Mouse (Mus musculus) liver, embryonic 14.5 days (tissue): ENCODE measurements around the gene Flt3l. TPM values are rescaled to one million over a fixed set of nuclear protein-coding genes. Genes with fewer than 3 reads are reported as not detected.
A peak's percentile ranks its signal among the peaks of the same experiment; 100 is the strongest.
"Not testable (repeated sequence)": the region's sequence is repeated elsewhere in the genome, so short reads cannot be mapped to it uniquely, and the experiment has no call there.

ENCODE experiments used
- ATAC-seq: fragments of 200-750 bp; cut with Nextera tagmentation; 2 replicates; pipeline ENCODE4 v1.8.0; 2017; ENCODE audit warnings: moderate number of reproducible peaks, mild to moderate bottlenecking, moderate library complexity; ENCODE audit not compliant: insufficient read depth
- DNase-seq, 3 experiments: peaks; one replicate each; pipeline ENCODE4 v3.0.0-alpha.2; 2012 to 2013; ENCODE audit warnings: low read depth in 3 of 3, low spot score in 3 of 3
- H3K27ac ChIP-seq: fragments of 300-500 bp; sonication (generic); 2 replicates; pipeline ENCODE4 v1.5.1; 2014; ENCODE audit warnings: moderate library complexity, mild to moderate bottlenecking, control low read depth, inconsistent platforms
- H3K27me3 ChIP-seq: fragments of 300-500 bp; sonication (generic); 2 replicates; pipeline ENCODE4 v1.6.1; 2014; ENCODE audit warnings: mild to moderate bottlenecking, low read length, moderate library complexity; ENCODE audit not compliant: control insufficient read depth, insufficient read depth
- H3K36me3 ChIP-seq: fragments of 300-500 bp; sonication (generic); replicated peaks from 2 replicates; pipeline ENCODE4 v1.6.1; 2014; ENCODE audit warnings: low read depth; ENCODE audit not compliant: control insufficient read depth, insufficient read depth
- H3K4me1 ChIP-seq, 2 experiments: fragments of 200-500 bp in 1 of 2; fragments of 300-500 bp in 1 of 2; sonication (generic) in 1 of 2; replicated peaks; 2 replicates each; pipeline ENCODE4 v1.6.1; 2012 to 2014; ENCODE audit warnings: antibody characterized with exemption in 1 of 2, inconsistent platforms in 1 of 2, low read length in 1 of 2; ENCODE audit not compliant: control insufficient read depth in 2 of 2, insufficient read depth in 2 of 2
- H3K4me2 ChIP-seq: fragments of 300-500 bp; sonication (generic); 2 replicates; pipeline ENCODE4 v1.6.1; 2014; ENCODE audit warnings: low read depth, mild to moderate bottlenecking, control low read depth, moderate library complexity
- H3K4me3 ChIP-seq, 2 experiments: fragments of 200-500 bp in 1 of 2; fragments of 300-500 bp in 1 of 2; sonication (generic) in 1 of 2; 2 replicates each; pipeline ENCODE4 v1.5.1; 2012 to 2014; ENCODE audit warnings: low read depth in 2 of 2, low read length in 2 of 2, mild to moderate bottlenecking in 2 of 2, control low read depth in 1 of 2, inconsistent platforms in 1 of 2, moderate library complexity in 1 of 2; ENCODE audit not compliant: insufficient read depth in 1 of 2
- H3K9ac ChIP-seq: fragments of 300-500 bp; sonication (generic); replicated peaks from 2 replicates; pipeline ENCODE4 v1.6.1; 2014; ENCODE audit warnings: mild to moderate bottlenecking, control low read depth, moderate library complexity
- H3K9me3 ChIP-seq: fragments of 300-500 bp; sonication (generic); 2 replicates; pipeline ENCODE4 v1.6.1; 2016; ENCODE audit warnings: low read length, mixed read lengths; ENCODE audit not compliant: control insufficient read depth
- CTCF ChIP-seq: IDR thresholded peaks from 2 replicates; pipeline ENCODE4 v1.5.1; 2016; ENCODE audit warnings: antibody characterized with exemption, low read depth, control low read depth
- EP300 ChIP-seq: IDR thresholded peaks from 2 replicates; pipeline ENCODE4 v1.6.1; 2016; ENCODE audit warnings: antibody characterized with exemption, low read depth
- WGBS: fragments of 180-500 bp; shearing (Covaris S2); extraction: QIAGEN DNeasy Blood & Tissue Kit; methylation state at CpG from one replicate; pipeline ENCODE4 v1.1.7; 2014; ENCODE audit not compliant: insufficient replicate concordance; 5-methylcytosine and 5-hydroxymethylcytosine counted together
- polyA plus RNA-seq, 2 experiments: library from polyadenylated mRNA; depleted of rRNA in 1 of 2; stranded (reverse) in 1 of 2; unstranded in 1 of 2; fragments of >200 nt; fragmentation: Nextera tagmentation in 1 of 2; extraction: Ambion mirVana in 1 of 2; gene quantifications; 2 replicates each; pipeline versions ENCODE4 v1.2.1 to v1.2.3; 2012 to 2014

Gene Flt3l
- polyA plus RNA-seq, 2 experiments, result 3.9 to 12.1 TPM

GRCm38 (mm10) chr7:45100046-45100445, 36.2 kb downstream of the Flt3l start:
- TF ChIP-seq CTCF, result no peak
- TF ChIP-seq EP300, result no peak
- no peak for DNase-seq
- 74% methylated on average over 6 of the region's 6 CpGs for WGBS
- ATAC-seq, result no peak
- Histone ChIP-seq H3K4me2 (no peak overlapping the region), H3K9ac (no peak overlapping the region), H3K4me1 (peaks cover 0 to 5% of the 10 kb centered on the region in 2 experiments; a peak in 2 of 4 replicates), H3K36me3 (no peaks in the 10 kb centered on the region), H3K9me3 (no peaks in the 10 kb centered on the region), H3K4me3 (no peak overlapping the region), H3K27me3 (no peaks in the 10 kb centered on the region), H3K27ac (no peak overlapping the region)

DNA sequence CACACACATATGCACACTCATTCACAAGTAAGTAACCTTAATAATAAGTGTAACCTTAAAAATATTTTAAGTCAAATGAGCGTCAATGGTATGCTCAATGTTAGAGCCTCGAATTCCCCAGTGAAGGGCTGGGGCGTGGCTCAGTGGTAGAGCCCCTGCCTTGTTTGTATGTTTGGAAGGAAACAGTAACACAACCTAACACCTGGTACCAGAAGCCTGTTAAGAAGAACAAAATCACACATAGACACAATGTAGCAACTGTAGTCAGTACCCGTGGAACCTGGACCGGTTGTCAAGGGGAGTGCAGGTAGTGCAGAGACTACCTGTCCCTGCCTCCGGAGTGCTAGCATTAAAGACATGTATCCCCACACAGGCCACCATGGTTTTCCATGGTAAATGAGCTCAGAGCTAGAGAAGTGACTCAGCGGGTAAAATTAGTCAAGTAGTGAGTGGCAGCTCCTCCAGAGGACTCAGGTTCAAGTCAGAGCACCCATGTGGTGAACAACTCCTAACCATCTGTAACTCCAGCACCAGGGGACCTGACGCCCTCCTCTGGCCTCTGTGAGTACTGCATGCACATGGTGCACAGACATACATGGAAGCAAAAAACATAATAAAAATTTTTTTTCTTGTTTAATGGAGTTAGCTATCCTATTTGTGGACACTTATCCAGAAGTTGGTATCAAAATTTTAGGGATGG, 37.5 kb downstream of the Flt3l start:
- no peak overlapping the region for H3K4me3 ChIP-seq
- ATAC-seq, result no peak
- no peaks in the 10 kb centered on the region for H3K36me3 ChIP-seq
- no peaks in the 10 kb centered on the region for H3K9me3 ChIP-seq
- H3K4me1 ChIP-seq, result no peaks in the 10 kb centered on the region; a peak in 2 of 4 replicates
- H3K4me2 ChIP-seq, result no peak overlapping the region
- H3K27ac ChIP-seq, result no peak overlapping the region
- WGBS, result 77% methylated on average over 8 of the region's 8 CpGs
- no peak overlapping the region for H3K9ac ChIP-seq
- DNase-seq, result no peak
- no peaks in the 10 kb centered on the region for H3K27me3 ChIP-seq
- TF ChIP-seq CTCF (peak; percentile 58), EP300 (no peak)

- Histone ChIP-seq H3K4me1 (peaks cover 0 to 6% of the 10 kb centered on the region in 2 experiments; a peak in 2 of 4 replicates), H3K9me3 (no peaks in the 10 kb centered on the region)
Observed at GRCm38 (mm10) chr7:45097479-45097878, 38.8 kb downstream of the Flt3l start.

DNA sequence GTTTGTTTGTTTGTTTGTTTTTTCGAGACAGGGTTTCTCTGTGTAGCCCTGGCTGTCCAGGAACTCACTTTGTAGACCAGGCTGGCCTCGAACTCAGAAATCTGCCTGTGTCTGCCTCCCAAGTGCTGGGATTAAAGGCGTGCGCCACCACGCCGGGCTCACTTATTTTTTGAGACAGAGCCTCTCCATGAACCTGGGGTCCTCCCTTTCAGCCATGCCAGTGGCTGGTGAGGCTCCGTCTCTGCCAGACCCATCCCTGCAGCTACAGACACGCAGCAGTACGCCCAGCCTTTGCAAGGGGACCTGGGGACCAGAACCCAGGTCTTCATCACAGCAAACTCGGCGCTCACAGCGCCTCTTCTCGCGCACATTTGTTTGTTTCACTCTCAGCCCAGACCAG, 40.3 kb downstream of the Flt3l start:
- H3K27ac ChIP-seq, H3K4me3 ChIP-seq, ATAC-seq, H3K9ac ChIP-seq, H3K4me2 ChIP-seq, H3K27me3 ChIP-seq, DNase-seq, H3K36me3 ChIP-seq, H3K9me3 ChIP-seq: not testable (repeated sequence)
- H3K4me1 ChIP-seq, result peaks cover 8 to 14% of the 10 kb centered on the region in 2 experiments; a peak in 3 of 4 replicates
- WGBS, result 73% methylated on average over 14 of the region's 14 CpGs

More at GRCm38 (mm10) chr7:45097479-45097878, 38.8 kb downstream of the Flt3l start:
- no peak overlapping the region for H3K27ac ChIP-seq
- DNase-seq, result no peak
- no peak overlapping the region for H3K4me3 ChIP-seq
- ATAC-seq, result peak; percentile 35
- TF ChIP-seq CTCF (no peak), EP300 (no peak)
- H3K27me3 ChIP-seq, result no peaks in the 10 kb centered on the region
- H3K4me2 ChIP-seq, result no peak overlapping the region
- 14% methylated on average over 6 of the region's 6 CpGs for WGBS
- H3K36me3 ChIP-seq, result no peaks in the 10 kb centered on the region
- no peak overlapping the region for H3K9ac ChIP-seq

DNA sequence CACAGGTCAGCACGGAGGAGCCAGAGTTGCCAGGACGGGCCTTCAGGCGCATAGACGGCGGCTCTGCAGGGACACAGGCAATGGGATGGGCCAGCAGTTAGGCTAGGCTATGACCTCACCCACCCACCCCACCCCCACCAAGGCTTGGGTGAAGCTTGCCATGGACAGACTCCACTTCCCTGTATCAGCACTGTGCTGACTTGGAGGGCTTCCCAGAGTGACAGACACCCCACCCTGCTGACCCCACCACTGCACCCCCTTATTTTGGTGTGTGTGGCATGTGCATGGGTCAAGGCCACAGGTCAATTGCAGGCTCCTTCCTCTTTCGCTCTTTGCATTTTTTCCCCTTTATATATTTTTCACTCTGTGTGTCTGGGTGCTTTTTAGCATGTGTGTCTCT, 40.9 kb downstream of the Flt3l start:
- WGBS, result 60% methylated on average over 6 of the region's 6 CpGs
- peaks cover 9 to 20% of the 10 kb centered on the region in 2 experiments; a peak in 3 of 4 replicates for H3K4me1 ChIP-seq
- no peak overlapping the region for H3K4me3 ChIP-seq
- DNase-seq (no peak), ATAC-seq (no peak)
- no peaks in the 10 kb centered on the region for H3K9me3 ChIP-seq
- no peaks in the 10 kb centered on the region for H3K27me3 ChIP-seq
- H3K9ac ChIP-seq, result no peak overlapping the region
- TF ChIP-seq CTCF (no peak), EP300 (no peak)
- H3K27ac ChIP-seq, result no peak overlapping the region
- no peaks in the 10 kb centered on the region for H3K36me3 ChIP-seq
- no peak overlapping the region for H3K4me2 ChIP-seq
